Mouse (Mus musculus) kidney, adult 8-10 months (tissue): ENCODE measurements at regions not wholly inside any gene's neighbourhood (a gene's known extent, or its start where the extent isn't known, plus 50 kb on each side); places are given as distances from the start of the nearest gene placed in this dataset.
A peak's percentile ranks its signal among the peaks of the same experiment; 100 is the strongest.

ENCODE experiments used
- DNase-seq, 2 experiments: peaks; one replicate each; pipeline ENCODE4 v3.0.0; 2022

- DNase-seq: no peak
Measured at GRCm38 (mm10) chr6:93113361-93113760, 170.1 kb upstream of the Adamts9 start.

- DNase-seq: no peak
Measured at GRCm38 (mm10) chr6:93094730-93095360, 151.6 kb upstream of the Adamts9 start.

- DNase-seq: no peak
Measured at GRCm38 (mm10) chr6:93093770-93094169, 150.5 kb upstream of the Adamts9 start.

- DNase-seq: peak; percentile 78 to 87
Measured at GRCm38 (mm10) chr6:93087329-93087728, 144.0 kb upstream of the Adamts9 start.

- DNase-seq: no peak
Measured at GRCm38 (mm10) chr6:93084286-93084685, 141.0 kb upstream of the Adamts9 start.

GRCm38 (mm10) chr6:93083716-93084115, 140.4 kb upstream of the Adamts9 start:
- no peak for DNase-seq

- DNase-seq: no peak
Measured at GRCm38 (mm10) chr6:93082205-93082604, 138.9 kb upstream of the Adamts9 start.

- no peak for DNase-seq
Measured at GRCm38 (mm10) chr6:93076681-93077080, 133.4 kb upstream of the Adamts9 start.

- DNase-seq: no peak
Measured at GRCm38 (mm10) chr6:93075867-93076266, 132.6 kb upstream of the Adamts9 start.

- no peak for DNase-seq
Measured at GRCm38 (mm10) chr6:93075011-93075410, 131.7 kb upstream of the Adamts9 start.

- no peak for DNase-seq
Measured at GRCm38 (mm10) chr6:93070916-93071315, 127.6 kb upstream of the Adamts9 start.

- DNase-seq: no peak
Measured at GRCm38 (mm10) chr6:93067808-93068207, 124.5 kb upstream of the Adamts9 start.

- no peak for DNase-seq
Measured at GRCm38 (mm10) chr6:93066553-93067376, 123.5 kb upstream of the Adamts9 start.

- peak; percentile 49 to 58 for DNase-seq
Measured at GRCm38 (mm10) chr6:93065917-93066552, 122.7 kb upstream of the Adamts9 start.

GRCm38 (mm10) chr6:93065366-93065765, 122.1 kb upstream of the Adamts9 start:
- DNase-seq: peak; percentile 8 to 15

- DNase-seq: no peak
Measured at GRCm38 (mm10) chr6:93064366-93064765, 121.1 kb upstream of the Adamts9 start.

GRCm38 (mm10) chr6:93061741-93062140, 118.4 kb upstream of the Adamts9 start:
- no peak for DNase-seq

GRCm38 (mm10) chr6:93045524-93045923, 102.2 kb upstream of the Adamts9 start:
- no peak for DNase-seq

GRCm38 (mm10) chr6:93041041-93041440, 97.7 kb upstream of the Adamts9 start:
- no peak for DNase-seq

- no peak for DNase-seq
Measured at GRCm38 (mm10) chr6:93031812-93032330, 88.6 kb upstream of the Adamts9 start.

- peak; percentile 47 to 49 for DNase-seq
Measured at GRCm38 (mm10) chr6:93026068-93027022, 83.1 kb upstream of the Adamts9 start.

GRCm38 (mm10) chr6:93014534-93014933, 71.2 kb upstream of the Adamts9 start:
- peak; percentile 19 to 50 for DNase-seq
